Mouse (Mus musculus): ENCODE results near the gene Arl3.

- TF ChIP-seq CTCF (IDR thresholded peaks at IDR 0.05; ENCODE audit: control insufficient read depth, insufficient read depth, insufficient read length) (no peak), MAX (IDR thresholded peaks at IDR 0.05) (no peak), CEBPB (IDR thresholded peaks at IDR 0.05; ENCODE audit: low read depth) (no peak), USF1 (IDR thresholded peaks at IDR 0.05; ENCODE audit: low read depth) (no peak), MYOD1 (IDR thresholded peaks at IDR 0.05; ENCODE audit: control insufficient read depth, insufficient read length, low read depth) (no peak)
These were observed 41.6 kb downstream of the Arl3 start for GRCm38 (mm10) chr19:46531071-46532030.

All from C2C12 (cell line).